Mouse (Mus musculus) thymus, adult 2 months (tissue): ENCODE results near the gene Slc9a5.

Source experiments
- CTCF ChIP-seq: fragments of 200-500 bp; IDR thresholded peaks from 2 replicates; pipeline ENCODE4 v1.5.1; 2012; ENCODE audit warnings: mild to moderate bottlenecking, control low read depth, low read length, moderate library complexity, borderline replicate concordance; ENCODE audit not compliant: control insufficient read depth, poor library complexity, insufficient read depth; ENCODE audit errors: extremely low read depth
- POLR2A ChIP-seq: fragments of 200-500 bp; IDR thresholded peaks from 2 replicates; pipeline ENCODE4 v1.6.1; 2012; ENCODE audit warnings: mild to moderate bottlenecking, low read length, control low read depth, moderate library complexity; ENCODE audit not compliant: control insufficient read depth, poor library complexity, insufficient read depth; ENCODE audit errors: extremely low read depth

GRCm38 (mm10) chr8:105341399-105341798 lies 7.2 kb upstream of the Slc9a5 start:
- TF ChIP-seq CTCF = no peak
- no peak; the same call in 1 of the 2 replicates for TF ChIP-seq POLR2A
